ENCODE assay signal across 8 mouse cellular contexts in the genomic region with DNA sequence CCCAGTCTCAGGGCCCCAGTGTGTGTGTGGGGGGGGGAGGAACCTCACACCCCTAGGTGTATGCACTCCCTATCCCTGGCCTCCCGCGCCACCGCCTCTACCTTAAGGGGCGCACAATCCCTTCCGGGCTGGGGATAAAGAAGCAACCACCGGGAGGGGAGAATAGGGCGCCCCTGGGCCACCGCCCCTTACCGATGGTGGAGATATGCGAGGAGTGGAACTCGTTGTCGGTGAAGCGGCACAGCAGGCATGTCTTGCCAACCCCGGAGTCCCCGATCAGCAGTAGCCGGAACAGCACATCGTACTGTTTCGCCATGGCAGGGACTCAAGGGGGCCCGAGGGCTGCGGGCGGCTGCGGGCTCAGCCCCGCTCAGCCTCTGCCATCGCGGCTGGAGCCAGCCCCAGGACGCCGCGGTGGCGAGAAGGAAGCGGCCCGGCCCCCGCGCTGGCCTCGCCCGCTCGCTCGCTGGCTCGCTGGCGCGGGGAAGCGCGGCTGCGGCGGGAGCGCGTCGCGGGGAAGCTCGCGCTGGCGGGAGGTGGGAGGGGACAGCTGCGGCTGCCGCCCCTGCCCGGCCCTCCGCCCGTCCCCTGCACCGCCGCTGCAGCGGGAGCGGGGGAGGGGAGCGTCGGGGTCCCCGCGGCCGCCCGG. TPM values are rescaled to one million over a fixed set of nuclear protein-coding genes. Genes with fewer than 3 reads are reported as not detected.
A peak's percentile ranks its signal among the peaks of the same experiment; 100 is the strongest.
DNase-seq lines count a peak whose midpoint lies in the region; ATAC-seq and TF ChIP-seq lines count a peak whose summit lies in the region.

No protein-coding gene starts in this region.

- peak overlapping the region; percentile 98 for H3K4me2 ChIP-seq in intestine, embryonic 16.5 days (ENCODE audit: low read depth, low read length)
- H3K4me2 ChIP-seq in liver, embryonic 16.5 days (ENCODE audit: low read depth, low read length): peak overlapping the region; percentile 73

- peak overlapping the region; percentile 85 for H3K9ac ChIP-seq in intestine, embryonic 16.5 days (ENCODE audit: low read depth, low read length)
- peak overlapping the region; percentile 19; the same call in 1 of the 2 replicates for H3K9ac ChIP-seq in liver, embryonic 16.5 days (ENCODE audit: low read depth, low read length)

- ATAC-seq in erythroblast, adult 5-6 weeks (replicated peaks; ENCODE audit: low FRiP score, poor library complexity, severe bottlenecking): no peak
- peak; percentile 60 for ATAC-seq in intestine, embryonic 16.5 days
- peak; percentile 41; the same call in 1 of the 2 replicates for ATAC-seq in liver, embryonic 16.5 days (ENCODE audit: low read depth)

- H3K27ac ChIP-seq in cerebellum, adult 2 months (ENCODE audit: insufficient read depth, low read length): peak overlapping the region; percentile 98
- H3K27ac ChIP-seq in intestine, embryonic 16.5 days (ENCODE audit: low read length): peak overlapping the region; percentile 12; the same call in 1 of the 2 replicates
- no peak overlapping the region for H3K27ac ChIP-seq in liver, embryonic 16.5 days (ENCODE audit: low read length)

- H3K9me3 ChIP-seq in erythroblast, embryonic 14.5 days (ENCODE audit: control insufficient read depth, low read length): peaks cover 6% of the 10 kb centered on the region; the same call in 1 of the 2 replicates
- no peaks in the 10 kb centered on the region for H3K9me3 ChIP-seq in intestine, embryonic 16.5 days (ENCODE audit: control insufficient read depth, low read length)
- H3K9me3 ChIP-seq in liver, embryonic 16.5 days (replicated peaks; ENCODE audit: control insufficient read depth, low read length): no peaks in the 10 kb centered on the region

- peaks cover 3% of the 10 kb centered on the region for H3K4me1 ChIP-seq in erythroblast, embryonic 14.5 days (ENCODE audit: control insufficient read depth)
- H3K4me1 ChIP-seq in cerebellum, adult 2 months (ENCODE audit: control insufficient read depth, insufficient read depth, low read length): peaks cover 27% of the 10 kb centered on the region; the same call in 1 of the 2 replicates
- peaks cover 35% of the 10 kb centered on the region for H3K4me1 ChIP-seq in intestine, embryonic 16.5 days (ENCODE audit: control insufficient read depth, insufficient read depth, low read length)
- no peaks in the 10 kb centered on the region for H3K4me1 ChIP-seq in liver, embryonic 16.5 days (ENCODE audit: control insufficient read depth, low read depth, low read length)

- TF ChIP-seq CTCF in cerebellum, adult 2 months (IDR thresholded peaks at IDR 0.05; ENCODE audit: borderline replicate concordance, insufficient read depth, low read depth, low read length): no peak

- DNase-seq in CD4-positive, CD25-positive, alpha-beta regulatory T cell, adult 2 months (ENCODE audit: low read depth, low spot score): peak; percentile 36
- peak; percentile 71 to 80 for DNase-seq in cerebellum, adult 2 months
- DNase-seq in forelimb bud, embryonic 11.5 days (ENCODE audit: low read depth, low spot score): peak; percentile 30
- peak; percentile 70 for DNase-seq in retina, postnatal 1 day

- TF ChIP-seq POLR2A in cerebellum, adult 2 months (IDR thresholded peaks at IDR 0.05; ENCODE audit: borderline replicate concordance, insufficient read depth, low read length): peak; percentile 1; the same call in 1 of the 2 replicates

- peak overlapping the region; percentile 26 for H3K4me3 ChIP-seq in erythroblast, embryonic 14.5 days (replicated peaks)
- H3K4me3 ChIP-seq in cerebellum, adult 2 months (replicated peaks; ENCODE audit: insufficient read depth, low read depth, low read length): peak overlapping the region; percentile 73
- peak overlapping the region; percentile 71 for H3K4me3 ChIP-seq in intestine, embryonic 16.5 days (ENCODE audit: low read length)
- peak overlapping the region; percentile 55 for H3K4me3 ChIP-seq in liver, embryonic 16.5 days (ENCODE audit: low read depth, low read length)

- peaks cover 87% of the 10 kb centered on the region for H3K27me3 ChIP-seq in erythroblast, embryonic 14.5 days (ENCODE audit: control insufficient read depth)
- H3K27me3 ChIP-seq in cerebellum, adult 2 months (ENCODE audit: control insufficient read depth, insufficient read depth, low read length): no peaks in the 10 kb centered on the region
- no peaks in the 10 kb centered on the region for H3K27me3 ChIP-seq in intestine, embryonic 16.5 days (replicated peaks; ENCODE audit: control insufficient read depth, insufficient read depth, low read length)
- H3K27me3 ChIP-seq in liver, embryonic 16.5 days (ENCODE audit: control insufficient read depth, insufficient read depth, low read depth, low read length): peaks cover 56% of the 10 kb centered on the region

- no peaks in the 10 kb centered on the region for H3K36me3 ChIP-seq in erythroblast, embryonic 14.5 days (ENCODE audit: control insufficient read depth)
- H3K36me3 ChIP-seq in intestine, embryonic 16.5 days (ENCODE audit: control insufficient read depth, insufficient read depth, low read length): no peaks in the 10 kb centered on the region
- no peaks in the 10 kb centered on the region for H3K36me3 ChIP-seq in liver, embryonic 16.5 days (ENCODE audit: control insufficient read depth, insufficient read depth)

- under 1% methylated on average over 58 of the region's 66 CpGs for WGBS in cerebellum, adult 2 months
- WGBS in intestine, embryonic 16.5 days: under 1% methylated on average over 42 of the region's 66 CpGs
- WGBS in liver, embryonic 16.5 days (ENCODE audit: insufficient replicate concordance): 1% methylated on average over 58 of the region's 66 CpGs

RNA-seq across cellular contexts. Expression of a gene that starts 0.6 kb away (rescaled TPM):
- polyA plus RNA-seq in erythroblast, embryonic 14.5 days (2012): not detected in 2 replicates
- not detected in 2 replicates for total RNA-seq in erythroblast, adult 5-6 weeks (2015; ENCODE audit: low replicate concordance)
- 0.26 TPM in 1 of 2 replicates, not detected in the other for total RNA-seq in erythroblast, adult 5-6 weeks (2017; ENCODE audit: low replicate concordance)
- polyA plus RNA-seq in cerebellum, adult 2 months (2012; rRNA removed): 108 and 109 TPM in 2 replicates
- polyA plus RNA-seq in intestine, embryonic 16.5 days (2015; fragmentation: Nextera tagmentation; extraction: Ambion mirVana): 17.6 and 18.7 TPM in 2 replicates
- polyA plus RNA-seq in liver, embryonic 16.5 days (2015; fragmentation: Nextera tagmentation; extraction: Ambion mirVana): 0.23 and 0.39 TPM in 2 replicates

RNA-seq across cellular contexts. Expression of a gene that starts 26.8 kb away (rescaled TPM):
- polyA plus RNA-seq in erythroblast, embryonic 14.5 days (2012): not detected in 2 replicates
- total RNA-seq in erythroblast, adult 5-6 weeks (2015; ENCODE audit: low replicate concordance): not detected in 2 replicates
- total RNA-seq in erythroblast, adult 5-6 weeks (2017; ENCODE audit: low replicate concordance): 0.28 TPM in 1 of 2 replicates, not detected in the other
- polyA plus RNA-seq in cerebellum, adult 2 months (2012; rRNA removed): 2.5 and 3.4 TPM in 2 replicates
- polyA plus RNA-seq in intestine, embryonic 16.5 days (2015; fragmentation: Nextera tagmentation; extraction: Ambion mirVana): 69.0 and 91.0 TPM in 2 replicates
- polyA plus RNA-seq in liver, embryonic 16.5 days (2015; fragmentation: Nextera tagmentation; extraction: Ambion mirVana): 0.83 TPM in 1 of 2 replicates, not detected in the other

RNA-seq across cellular contexts. Expression of a gene that starts 56.7 kb away (rescaled TPM):
- 6.1 and 7.3 TPM in 2 replicates for polyA plus RNA-seq in erythroblast, embryonic 14.5 days (2012)
- total RNA-seq in erythroblast, adult 5-6 weeks (2015; ENCODE audit: low replicate concordance): 45.4 and 161 TPM in 2 replicates
- total RNA-seq in erythroblast, adult 5-6 weeks (2017; ENCODE audit: low replicate concordance): 23.5 and 48.1 TPM in 2 replicates
- polyA plus RNA-seq in cerebellum, adult 2 months (2012; rRNA removed): 55.9 and 61.3 TPM in 2 replicates
- 27.9 and 29.5 TPM in 2 replicates for polyA plus RNA-seq in intestine, embryonic 16.5 days (2015; fragmentation: Nextera tagmentation; extraction: Ambion mirVana)
- 21.7 and 22.8 TPM in 2 replicates for polyA plus RNA-seq in liver, embryonic 16.5 days (2015; fragmentation: Nextera tagmentation; extraction: Ambion mirVana)

RNA-seq across cellular contexts. Expression of a gene that starts 56.8 kb away (rescaled TPM):
- 0.53 and 0.94 TPM in 2 replicates for polyA plus RNA-seq in erythroblast, embryonic 14.5 days (2012)
- 2.9 and 30.9 TPM in 2 replicates for total RNA-seq in erythroblast, adult 5-6 weeks (2015; ENCODE audit: low replicate concordance)
- 14.1 and 41.3 TPM in 2 replicates for total RNA-seq in erythroblast, adult 5-6 weeks (2017; ENCODE audit: low replicate concordance)
- polyA plus RNA-seq in cerebellum, adult 2 months (2012; rRNA removed): 79.9 and 86.0 TPM in 2 replicates
- polyA plus RNA-seq in intestine, embryonic 16.5 days (2015; fragmentation: Nextera tagmentation; extraction: Ambion mirVana): 121 and 130 TPM in 2 replicates
- 67.7 and 70.1 TPM in 2 replicates for polyA plus RNA-seq in liver, embryonic 16.5 days (2015; fragmentation: Nextera tagmentation; extraction: Ambion mirVana)

Comparison
In these comparisons a context has a peak if more than half of its experiments do, and no peak if none do; other contexts are left out.
1. RNA of a gene that starts 0.6 kb away (polyA plus RNA-seq): 108 to 109 TPM in cerebellum, adult 2 months and 17.6 to 18.7 TPM in intestine, embryonic 16.5 days; 0.23 to 0.39 TPM in liver, embryonic 16.5 days and not detected in erythroblast, embryonic 14.5 days; every median in the first group is over 10 times any median in the second.
2. RNA of a gene that starts 26.8 kb away (polyA plus RNA-seq): 69.0 to 91.0 TPM in intestine, embryonic 16.5 days; 2.5 to 3.4 TPM in cerebellum, adult 2 months, 0.83 TPM in liver, embryonic 16.5 days and not detected in erythroblast, embryonic 14.5 days; every median in the first group is over 10 times any median in the second.
3. Peak in every context shown above with its lines, with median percentiles within 50 percentile points of each other: H3K4me3 ChIP-seq and DNase-seq.